Mouse (Mus musculus) heart, embryonic 10.5 days (tissue): ENCODE data around the gene Olfr1434. TPM values are rescaled to one million over a fixed set of nuclear protein-coding genes. Genes with fewer than 3 reads are reported as not detected.
"Not testable (repeated sequence)": the region's sequence is repeated elsewhere in the genome, so short reads cannot be mapped to it uniquely, and the experiment has no call there.

Experiments used
- DNase-seq: peaks from one replicate; pipeline ENCODE4 v3.0.0-alpha.2; 2017; ENCODE audit warnings: low spot score
- H3K27ac ChIP-seq: fragments of 300-500 bp; sonication (generic); 2 replicates; pipeline ENCODE4 v1.5.1; 2016; ENCODE audit warnings: mild to moderate bottlenecking
- H3K27me3 ChIP-seq: fragments of 300-500 bp; sonication (generic); 2 replicates; pipeline ENCODE4 v1.6.1; 2016; ENCODE audit warnings: mild to moderate bottlenecking; ENCODE audit not compliant: poor library complexity, insufficient read depth, severe bottlenecking
- H3K36me3 ChIP-seq: fragments of 300-500 bp; sonication (generic); 2 replicates; pipeline ENCODE4 v1.6.1; 2016; ENCODE audit warnings: mild to moderate bottlenecking, moderate library complexity
- H3K4me1 ChIP-seq: fragments of 300-500 bp; sonication (generic); 2 replicates; pipeline ENCODE4 v1.6.1; 2016; ENCODE audit warnings: mild to moderate bottlenecking
- H3K4me3 ChIP-seq: fragments of 300-500 bp; sonication (generic); 2 replicates; pipeline ENCODE4 v1.5.1; 2016; ENCODE audit warnings: mild to moderate bottlenecking, moderate library complexity
- H3K9me3 ChIP-seq: fragments of 300-500 bp; sonication (generic); 2 replicates; pipeline ENCODE4 v1.6.1; 2016; ENCODE audit warnings: mild to moderate bottlenecking, moderate library complexity
- WGBS: fragments of 180-500 bp; shearing (Covaris S2); methylation state at CpG from one replicate; pipeline ENCODE4 v1.1.7; 2016; 5-methylcytosine and 5-hydroxymethylcytosine counted together
- polyA plus RNA-seq: library from polyadenylated mRNA; unstranded; fragments of >200 nt; fragmentation: Nextera tagmentation; extraction: Ambion mirVana; gene quantifications from 2 replicates; pipeline ENCODE4 v1.2.1, GENCODE M21; 2016

Olfr1434 gene
- not detected in 2 replicates for polyA plus RNA-seq

DNA sequence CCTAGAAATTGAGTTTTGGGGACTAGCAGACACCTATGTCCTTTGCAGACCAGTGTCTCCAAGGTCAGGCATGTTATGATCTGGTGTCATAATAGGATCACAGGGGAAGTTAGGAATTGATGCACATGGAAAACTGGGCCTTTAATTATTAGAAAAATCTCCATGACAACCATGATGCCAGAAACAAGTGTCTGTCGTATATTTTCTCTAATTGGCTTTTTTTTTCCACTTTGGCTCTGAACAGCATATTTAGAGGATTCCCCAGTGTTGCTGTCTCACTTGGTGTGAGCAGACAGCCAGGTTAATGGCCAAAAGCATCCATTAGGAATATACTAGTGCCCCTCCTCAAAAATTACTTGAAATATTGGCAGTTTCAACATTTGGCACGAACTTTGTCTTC, at the start of gene Olfr1434:
Gene Olfr1434 (plus strand): TSS at position 301 of the 400 bp plus-strand sequence.
- WGBS: 66% methylated on average over 2 of the region's 2 CpGs
- Histone ChIP-seq H3K36me3 (no peaks in the 10 kb centered on the region), H3K27ac (no peak within 1 kb of the TSS), H3K27me3 (no peaks in the 10 kb centered on the region), H3K4me1 (no peaks in the 10 kb centered on the region), H3K4me3 (no peak within 1 kb of the TSS), H3K9me3 (no peaks in the 10 kb centered on the region)
- DNase-seq: no peak

GRCm38 (mm10) chr19:12232496-12232895, 47.2 kb upstream of the Olfr1434 start, which contains the start of gene Olfr1432:
Gene Olfr1432 (minus strand): TSS chr19:12232596.
- not testable (repeated sequence) for H3K36me3 ChIP-seq, H3K27ac ChIP-seq, DNase-seq, H3K4me3 ChIP-seq, H3K4me1 ChIP-seq, H3K27me3 ChIP-seq, H3K9me3 ChIP-seq

DNA sequence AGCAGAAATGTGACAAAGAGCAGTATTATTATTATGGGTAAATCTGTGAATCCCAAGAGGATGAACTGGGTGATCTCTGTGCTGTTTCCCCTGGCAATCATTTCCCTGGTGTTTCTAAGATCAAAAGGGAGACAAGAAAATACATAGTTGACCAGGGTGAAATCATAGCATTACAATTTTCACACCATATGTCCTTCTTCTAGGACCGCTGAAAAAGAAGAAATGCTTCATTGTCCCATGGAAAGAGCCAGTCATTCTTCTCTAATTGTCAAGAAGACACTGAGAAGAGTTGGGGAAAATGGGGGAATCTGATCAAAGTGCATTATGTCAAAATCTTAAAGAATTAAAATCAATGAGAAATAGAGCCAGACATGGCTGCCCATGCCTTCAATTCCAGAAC, 38.1 kb upstream of the Olfr1434 start, which contains the start of gene Olfr262:
Gene Olfr262 (minus strand): TSS at position 101 of the 400 bp plus-strand sequence.
- Histone ChIP-seq H3K9me3 (no peaks in the 10 kb centered on the region), H3K4me3 (no peak within 1 kb of the TSS), H3K36me3 (no peaks in the 10 kb centered on the region), H3K27ac (no peak within 1 kb of the TSS), H3K27me3 (no peaks in the 10 kb centered on the region), H3K4me1 (no peaks in the 10 kb centered on the region)
- no peak for DNase-seq
- 71% methylated on average over 1 of the region's 1 CpGs for WGBS

- WGBS: 55% methylated on average over 1 of the region's 1 CpGs
- H3K9me3 ChIP-seq: no peaks in the 10 kb centered on the region
- H3K4me1 ChIP-seq: no peaks in the 10 kb centered on the region
- H3K27ac ChIP-seq: no peak within 1 kb of the TSS
- H3K36me3 ChIP-seq: no peaks in the 10 kb centered on the region
- H3K4me3 ChIP-seq: no peak within 1 kb of the TSS
- DNase-seq: no peak
- no peaks in the 10 kb centered on the region for H3K27me3 ChIP-seq
Measured at GRCm38 (mm10) chr19:12260732-12261131, 18.9 kb upstream of the Olfr1434 start, which contains the start of gene Olfr235. Gene Olfr235 (plus strand): TSS chr19:12261032.

DNA sequence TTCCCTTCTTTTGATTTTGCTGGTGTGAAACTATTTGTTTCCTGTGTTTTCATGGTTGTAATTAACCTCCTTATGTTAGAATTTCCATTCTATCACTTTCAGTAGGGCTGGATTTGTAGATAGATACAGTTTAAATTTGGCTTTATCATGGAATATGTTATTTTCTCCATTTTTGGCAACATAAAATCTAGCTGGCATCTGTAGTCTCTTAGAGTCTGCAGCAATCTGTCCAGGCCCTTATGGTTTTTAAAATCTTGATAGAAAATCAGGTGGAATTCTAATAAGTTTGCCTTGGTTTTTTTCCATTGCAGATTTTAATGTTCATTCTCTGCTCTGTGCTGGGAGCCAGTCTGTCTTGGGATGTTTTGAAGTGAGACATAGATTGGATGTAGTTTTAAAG, 13.3 kb downstream of the Olfr1434 start:
- Histone ChIP-seq H3K9me3 (no peaks in the 10 kb centered on the region), H3K4me3 (no peak overlapping the region), H3K36me3 (no peaks in the 10 kb centered on the region), H3K27ac (no peak overlapping the region), H3K27me3 (no peaks in the 10 kb centered on the region), H3K4me1 (no peaks in the 10 kb centered on the region)
- no peak for DNase-seq

- WGBS: 68% methylated on average over 1 of the region's 1 CpGs
Measured at GRCm38 (mm10) chr19:12299030-12299429, 19.4 kb downstream of the Olfr1434 start, which contains the start of gene Olfr1436. Gene Olfr1436 (minus strand): TSS chr19:12299130.

DNA sequence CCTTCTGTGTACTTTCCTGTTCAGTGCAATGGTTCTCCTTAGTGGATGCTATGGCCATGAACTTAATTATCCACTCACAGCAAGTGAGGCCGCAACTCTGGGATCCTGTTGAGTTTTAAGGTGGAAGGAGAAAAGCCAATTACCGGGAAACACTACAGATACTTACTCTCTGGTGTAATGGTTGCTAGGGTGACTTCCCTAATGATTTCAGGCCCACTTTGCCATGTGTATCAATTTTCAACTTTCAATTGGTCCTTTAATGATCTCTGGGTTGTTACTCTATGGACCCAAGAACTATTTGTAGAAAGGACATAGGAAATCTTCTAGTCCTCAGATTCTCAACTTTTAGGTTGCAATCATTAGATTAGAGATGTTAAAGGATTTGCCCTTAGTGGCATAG, 45.3 kb downstream of the Olfr1434 start, which contains the start of gene Olfr1437:
Gene Olfr1437 (minus strand): TSS at position 101 of the 400 bp plus-strand sequence.
- Histone ChIP-seq H3K4me3 (no peak within 1 kb of the TSS), H3K27me3 (no peaks in the 10 kb centered on the region), H3K27ac (no peak within 1 kb of the TSS), H3K36me3 (no peaks in the 10 kb centered on the region), H3K9me3 (no peaks in the 10 kb centered on the region), H3K4me1 (no peaks in the 10 kb centered on the region)
- 69% methylated on average over 2 of the region's 2 CpGs for WGBS
- no peak for DNase-seq

More at GRCm38 (mm10) chr19:12299030-12299429, 19.4 kb downstream of the Olfr1434 start, which contains the start of gene Olfr1436:
- H3K4me1 ChIP-seq, H3K27ac ChIP-seq, H3K9me3 ChIP-seq, H3K4me3 ChIP-seq, DNase-seq, H3K36me3 ChIP-seq, H3K27me3 ChIP-seq: not testable (repeated sequence)

Other genes starting within 250 kb of the Olfr1434 start
- 0.05 TPM in 1 of 2 replicates, not detected in the other for gene Olfr1423, start 238.5 kb upstream of the Olfr1434 start, polyA plus RNA-seq
- not detected in 2 replicates for gene Olfr1424, start 217.2 kb upstream of the Olfr1434 start, polyA plus RNA-seq
- not detected in 2 replicates for gene Olfr1425, start 202.1 kb upstream of the Olfr1434 start, polyA plus RNA-seq
- not detected in 2 replicates for gene Olfr1426, start 187.8 kb upstream of the Olfr1434 start, polyA plus RNA-seq
- gene Olfr1427, start 176.5 kb upstream of the Olfr1434 start, polyA plus RNA-seq: not detected in 2 replicates
- gene Olfr1428, start 164.0 kb upstream of the Olfr1434 start, polyA plus RNA-seq: not detected in 2 replicates
- gene Olfr76, start 156.7 kb upstream of the Olfr1434 start, polyA plus RNA-seq: not detected in 2 replicates
- gene Olfr1555-ps1, start 109.7 kb upstream of the Olfr1434 start, polyA plus RNA-seq: not detected in 2 replicates
- not detected in 2 replicates for gene Olfr1431, start 79.2 kb upstream of the Olfr1434 start, polyA plus RNA-seq
- gene Olfr1432, start 47.3 kb upstream of the Olfr1434 start, polyA plus RNA-seq: not detected in 2 replicates
- gene Olfr262, start 38.2 kb upstream of the Olfr1434 start, polyA plus RNA-seq: not detected in 2 replicates
- gene Olfr235, start 18.8 kb upstream of the Olfr1434 start, polyA plus RNA-seq: not detected in 2 replicates
- not detected in 2 replicates for gene Olfr1436, start 19.3 kb downstream of the Olfr1434 start, polyA plus RNA-seq
- gene Olfr1437, start 45.2 kb downstream of the Olfr1434 start, polyA plus RNA-seq: not detected in 2 replicates
- not detected in 2 replicates for gene Olfr1438-ps1, start 56.1 kb downstream of the Olfr1434 start, polyA plus RNA-seq
- not detected in 2 replicates for gene Olfr1440, start 107.4 kb downstream of the Olfr1434 start, polyA plus RNA-seq
- gene Olfr1441, start 137.6 kb downstream of the Olfr1434 start, polyA plus RNA-seq: not detected in 2 replicates
- not detected in 2 replicates for gene Pfpl, start 148.1 kb downstream of the Olfr1434 start, polyA plus RNA-seq
- 0.05 TPM in 1 of 2 replicates, not detected in the other for gene Mpeg1, start 180.9 kb downstream of the Olfr1434 start, polyA plus RNA-seq
- gene Dtx4, start 221.6 kb downstream of the Olfr1434 start, polyA plus RNA-seq: 0.91 and 2.9 TPM in 2 replicates